Mouse (Mus musculus) C2C12 (cell line): ENCODE measurements around the gene Nek8.

Experiments used
- CTCF ChIP-seq: IDR thresholded peaks from one replicate; pipeline ENCODE4 v1.5.1; 2011; ENCODE audit not compliant: control insufficient read depth, insufficient read depth, insufficient read length
- MYOD1 ChIP-seq: IDR thresholded peaks from one replicate; pipeline ENCODE4 v1.6.1; 2011; ENCODE audit warnings: low read depth; ENCODE audit not compliant: control insufficient read depth, insufficient read length
- USF1 ChIP-seq: IDR thresholded peaks from one replicate; pipeline ENCODE4 v1.6.1; 2011; ENCODE audit warnings: low read depth, mild to moderate bottlenecking, control low read depth, moderate library complexity

GRCm38 (mm10) chr11:78121176-78121575, 55.3 kb downstream of the Nek8 start:
- TF ChIP-seq CTCF (no peak), MYOD1 (no peak), USF1 (no peak)
